Mouse (Mus musculus): ENCODE results near the gene Prss30. TPM values are rescaled to one million over a fixed set of nuclear protein-coding genes. Genes with fewer than 3 reads are reported as not detected.
"Not testable (repeated sequence)": the region's sequence is repeated elsewhere in the genome, so short reads cannot be mapped to it uniquely, and the experiment has no call there.

The Prss30 gene
- polyA plus RNA-seq, 1 experiment: 0.44 TPM

- peaks cover 33% of the 10 kb centered on the region for H3K4me1 ChIP-seq (ENCODE audit: control insufficient read depth, insufficient read depth, low read length)
These were observed 14.5 kb downstream of the Prss30 start for GRCm38 (mm10) chr17:23965805-23966425.

GRCm38 (mm10) chr17:23961573-23962122, 18.7 kb downstream of the Prss30 start:
- Histone ChIP-seq H3K4me1 (ENCODE audit: control insufficient read depth, insufficient read depth, low read length) (peaks cover 14% of the 10 kb centered on the region), H3K27ac (ENCODE audit: insufficient read depth, low read depth, low read length) (no peak overlapping the region), H3K4me3 (ENCODE audit: insufficient read depth, low read length) (no peak overlapping the region)
- TF ChIP-seq POLR2A (IDR thresholded peaks at IDR 0.05; ENCODE audit: borderline replicate concordance, low read depth, low read length) (no peak), CTCF (IDR thresholded peaks at IDR 0.05; ENCODE audit: low read depth, low read length) (no peak)

More at GRCm38 (mm10) chr17:23965805-23966425, 14.5 kb downstream of the Prss30 start:
- Histone ChIP-seq H3K4me3 (ENCODE audit: insufficient read depth, low read length) (no peak overlapping the region), H3K27ac (ENCODE audit: insufficient read depth, low read depth, low read length) (peak overlapping the region; percentile 91)
- no peak for TF ChIP-seq CTCF (IDR thresholded peaks at IDR 0.05; ENCODE audit: low read depth, low read length)
- no peak for TF ChIP-seq POLR2A (IDR thresholded peaks at IDR 0.05; ENCODE audit: borderline replicate concordance, low read depth, low read length)

GRCm38 (mm10) chr17:23960084-23960738, 20.2 kb downstream of the Prss30 start:
- 0 out of 2 replicates have a peak, but pooled peaks cover 2% of the 10 kb centered on the region for H3K4me1 ChIP-seq (ENCODE audit: control insufficient read depth, insufficient read depth, low read length)

GRCm38 (mm10) chr17:23955174-23955573, 25.2 kb downstream of the Prss30 start, which contains the start of gene Sbpl:
Sbpl (minus strand) TSS chr17:23955274.
- no peak within 1 kb of the TSS for H3K27ac ChIP-seq (ENCODE audit: insufficient read depth, low read depth, low read length)
- no peak within 1 kb of the TSS for H3K4me3 ChIP-seq (ENCODE audit: insufficient read depth, low read length)
- H3K4me1 ChIP-seq (ENCODE audit: control insufficient read depth, insufficient read depth, low read length): no peaks in the 10 kb centered on the region
- TF ChIP-seq POLR2A (IDR thresholded peaks at IDR 0.05; ENCODE audit: borderline replicate concordance, low read depth, low read length) (no peak), CTCF (IDR thresholded peaks at IDR 0.05; ENCODE audit: low read depth, low read length) (no peak)

More at GRCm38 (mm10) chr17:23960084-23960738, 20.2 kb downstream of the Prss30 start:
- TF ChIP-seq CTCF (IDR thresholded peaks at IDR 0.05; ENCODE audit: low read depth, low read length): peak; percentile 79
- no peak for TF ChIP-seq POLR2A (IDR thresholded peaks at IDR 0.05; ENCODE audit: borderline replicate concordance, low read depth, low read length)
- no peak overlapping the region for H3K4me3 ChIP-seq (ENCODE audit: insufficient read depth, low read length)
- H3K27ac ChIP-seq (ENCODE audit: insufficient read depth, low read depth, low read length): no peak overlapping the region

- H3K4me1 ChIP-seq (ENCODE audit: control insufficient read depth, insufficient read depth, low read length): not testable (repeated sequence)
These were observed 29.5 kb downstream of the Prss30 start for GRCm38 (mm10) chr17:23950828-23951227.

GRCm38 (mm10) chr17:23949068-23949467, 31.3 kb downstream of the Prss30 start:
- H3K4me3 ChIP-seq (ENCODE audit: insufficient read depth, low read length): no peak overlapping the region
- TF ChIP-seq CTCF (IDR thresholded peaks at IDR 0.05; ENCODE audit: low read depth, low read length): no peak
- no peak for TF ChIP-seq POLR2A (IDR thresholded peaks at IDR 0.05; ENCODE audit: borderline replicate concordance, low read depth, low read length)
- H3K4me1 ChIP-seq (ENCODE audit: control insufficient read depth, insufficient read depth, low read length): no peaks in the 10 kb centered on the region
- H3K27ac ChIP-seq (ENCODE audit: insufficient read depth, low read depth, low read length): no peak overlapping the region

More at GRCm38 (mm10) chr17:23950828-23951227, 29.5 kb downstream of the Prss30 start:
- not testable (repeated sequence) for H3K27ac ChIP-seq (ENCODE audit: insufficient read depth, low read depth, low read length); H3K4me3 ChIP-seq (ENCODE audit: insufficient read depth, low read length)

- H3K4me1 ChIP-seq (ENCODE audit: control insufficient read depth, insufficient read depth, low read length); H3K27ac ChIP-seq (ENCODE audit: insufficient read depth, low read depth, low read length); H3K4me3 ChIP-seq (ENCODE audit: insufficient read depth, low read length): not testable (repeated sequence)
These were observed 32.9 kb downstream of the Prss30 start for GRCm38 (mm10) chr17:23947486-23947885.

GRCm38 (mm10) chr17:23941372-23941771, 39.0 kb downstream of the Prss30 start, which contains the start of gene Sbp:
Sbp (plus strand) TSS chr17:23941672.
- Histone ChIP-seq H3K27ac (ENCODE audit: insufficient read depth, low read depth, low read length) (no peak within 1 kb of the TSS), H3K4me1 (ENCODE audit: control insufficient read depth, insufficient read depth, low read length) (no peaks in the 10 kb centered on the region), H3K4me3 (ENCODE audit: insufficient read depth, low read length) (no peak within 1 kb of the TSS)
- TF ChIP-seq POLR2A (IDR thresholded peaks at IDR 0.05; ENCODE audit: borderline replicate concordance, low read depth, low read length) (no peak), CTCF (IDR thresholded peaks at IDR 0.05; ENCODE audit: low read depth, low read length) (no peak)

- H3K4me3 ChIP-seq (ENCODE audit: insufficient read depth, low read length): no peak overlapping the region
- no peak for TF ChIP-seq CTCF (IDR thresholded peaks at IDR 0.05; ENCODE audit: low read depth, low read length)
- no peak for TF ChIP-seq POLR2A (IDR thresholded peaks at IDR 0.05; ENCODE audit: borderline replicate concordance, low read depth, low read length)
- H3K27ac ChIP-seq (ENCODE audit: insufficient read depth, low read depth, low read length): no peak overlapping the region
- peaks cover 2% of the 10 kb centered on the region; the same call in 1 of the 2 replicates for H3K4me1 ChIP-seq (ENCODE audit: control insufficient read depth, insufficient read depth, low read length)
These were observed 49.2 kb downstream of the Prss30 start for GRCm38 (mm10) chr17:23931157-23931556.

GRCm38 (mm10) chr17:23925090-23925493, 55.3 kb downstream of the Prss30 start:
- H3K27ac ChIP-seq (ENCODE audit: insufficient read depth, low read depth, low read length): peak overlapping the region; percentile 52
- TF ChIP-seq POLR2A (IDR thresholded peaks at IDR 0.05; ENCODE audit: borderline replicate concordance, low read depth, low read length): no peak
- no peak; the same call in 1 of the 2 replicates for TF ChIP-seq CTCF (IDR thresholded peaks at IDR 0.05; ENCODE audit: low read depth, low read length)
- H3K4me3 ChIP-seq (ENCODE audit: insufficient read depth, low read length): peak overlapping the region; percentile 62
- peaks cover 7% of the 10 kb centered on the region for H3K4me1 ChIP-seq (ENCODE audit: control insufficient read depth, insufficient read depth, low read length)

All from bone marrow macrophage, adult 2 months (primary cell).